32 mouse cellular contexts compared by ENCODE assay signal in genomic region chr5:10054621-10055364, GRCm38 (mm10).
A peak's percentile ranks its signal among the peaks of the same experiment; 100 is the strongest.
DNase-seq lines count a peak whose midpoint lies in the region; ATAC-seq lines count a peak whose summit lies in the region.
"Had no signal": no experiment of that assay in that cellular context is flagged by ENCODE, and none has a peak within 500 bp of the region (broad histone marks: within the 10 kb centered on the region; RNA-seq: fewer than 3 reads in every experiment).

No protein-coding gene starts in this region.

- H3K4me3 ChIP-seq in forebrain, embryonic 14.5 days (ENCODE audit: low read depth, low read length): no peak overlapping the region
- no peak overlapping the region for H3K4me3 ChIP-seq in forebrain, embryonic 11.5 days (ENCODE audit: low read depth, low read length)
- H3K4me3 ChIP-seq in midbrain, embryonic 14.5 days (replicated peaks; ENCODE audit: low read depth, low read length): no peak overlapping the region
- no peak overlapping the region for H3K4me3 ChIP-seq in midbrain, embryonic 16.5 days (ENCODE audit: low read depth, low read length)
- no peak overlapping the region for H3K4me3 ChIP-seq in embryonic facial prominence, embryonic 10.5 days
- H3K4me3 ChIP-seq: forebrain, embryonic 15.5 days; gastrocnemius, adult 2 months; heart, embryonic 12.5 days; kidney, embryonic 15.5 days; liver, embryonic 12.5 days; megakaryocyte, embryonic 14.5 days; neural tube, embryonic 15.5 days; stomach, embryonic 15.5 days had no signal

- no peaks in the 10 kb centered on the region for H3K4me1 ChIP-seq in forebrain, embryonic 14.5 days (ENCODE audit: control insufficient read depth, insufficient read depth, low read length)
- no peaks in the 10 kb centered on the region for H3K4me1 ChIP-seq in forebrain, embryonic 11.5 days (replicated peaks; ENCODE audit: control insufficient read depth, insufficient read depth, low read length)
- H3K4me1 ChIP-seq in midbrain, embryonic 14.5 days (ENCODE audit: control insufficient read depth, insufficient read depth, low read length): no peaks in the 10 kb centered on the region
- H3K4me1 ChIP-seq in midbrain, embryonic 16.5 days (ENCODE audit: control insufficient read depth, insufficient read depth, low read length): no peaks in the 10 kb centered on the region
- peaks cover 5% of the 10 kb centered on the region; the same call in 1 of the 2 replicates for H3K4me1 ChIP-seq in embryonic facial prominence, embryonic 10.5 days
- H3K4me1 ChIP-seq: forebrain, embryonic 15.5 days; heart, embryonic 12.5 days; kidney, embryonic 15.5 days; liver, embryonic 12.5 days; megakaryocyte, embryonic 14.5 days; neural tube, embryonic 15.5 days; stomach, embryonic 15.5 days had no signal

- H3K27me3 ChIP-seq in forebrain, embryonic 14.5 days (replicated peaks; ENCODE audit: control insufficient read depth, insufficient read depth, low read length): no peaks in the 10 kb centered on the region
- no peaks in the 10 kb centered on the region for H3K27me3 ChIP-seq in forebrain, embryonic 11.5 days (ENCODE audit: control insufficient read depth, insufficient read depth, low read length)
- no peaks in the 10 kb centered on the region for H3K27me3 ChIP-seq in midbrain, embryonic 14.5 days (ENCODE audit: control insufficient read depth, insufficient read depth, low read length)
- H3K27me3 ChIP-seq in midbrain, embryonic 16.5 days (ENCODE audit: control insufficient read depth, insufficient read depth, low read depth, low read length): no peaks in the 10 kb centered on the region
- no peaks in the 10 kb centered on the region for H3K27me3 ChIP-seq in embryonic facial prominence, embryonic 10.5 days (replicated peaks; ENCODE audit: low read depth, poor library complexity, severe bottlenecking)
- H3K27me3 ChIP-seq: forebrain, embryonic 15.5 days; heart, embryonic 12.5 days; kidney, embryonic 15.5 days; liver, embryonic 12.5 days; megakaryocyte, embryonic 14.5 days; neural tube, embryonic 15.5 days; stomach, embryonic 15.5 days had no signal

- no peaks in the 10 kb centered on the region for H3K9me3 ChIP-seq in forebrain, embryonic 14.5 days (replicated peaks; ENCODE audit: control insufficient read depth, low read length)
- no peaks in the 10 kb centered on the region for H3K9me3 ChIP-seq in forebrain, embryonic 11.5 days (ENCODE audit: control insufficient read depth, low read length)
- H3K9me3 ChIP-seq in midbrain, embryonic 14.5 days (ENCODE audit: control insufficient read depth, low read length): no peaks in the 10 kb centered on the region
- H3K9me3 ChIP-seq in midbrain, embryonic 16.5 days (replicated peaks; ENCODE audit: control insufficient read depth, low read length, poor library complexity, severe bottlenecking): no peaks in the 10 kb centered on the region
- H3K9me3 ChIP-seq in embryonic facial prominence, embryonic 10.5 days: no peaks in the 10 kb centered on the region
- H3K9me3 ChIP-seq: forebrain, embryonic 15.5 days; heart, embryonic 12.5 days; kidney, embryonic 15.5 days; liver, embryonic 12.5 days; megakaryocyte, embryonic 14.5 days; neural tube, embryonic 15.5 days; stomach, embryonic 15.5 days had no signal

- H3K9ac ChIP-seq in forebrain, embryonic 14.5 days (ENCODE audit: low read length): no peak overlapping the region
- no peak overlapping the region for H3K9ac ChIP-seq in forebrain, embryonic 11.5 days (ENCODE audit: low read length)
- H3K9ac ChIP-seq in midbrain, embryonic 14.5 days (replicated peaks; ENCODE audit: low read length): no peak overlapping the region
- no peak overlapping the region for H3K9ac ChIP-seq in midbrain, embryonic 16.5 days (ENCODE audit: low read depth, low read length)
- H3K9ac ChIP-seq: forebrain, embryonic 15.5 days; heart, embryonic 12.5 days; hindbrain, embryonic 14.5 days; kidney, embryonic 15.5 days; liver, embryonic 12.5 days; liver, postnatal 0 days; neural tube, embryonic 15.5 days; stomach, embryonic 15.5 days had no signal

- H3K4me2 ChIP-seq in forebrain, embryonic 14.5 days (ENCODE audit: low read length): no peak overlapping the region
- no peak overlapping the region for H3K4me2 ChIP-seq in forebrain, embryonic 11.5 days (ENCODE audit: low read depth, low read length, severe bottlenecking)
- no peak overlapping the region for H3K4me2 ChIP-seq in midbrain, embryonic 14.5 days (ENCODE audit: low read length)
- H3K4me2 ChIP-seq in midbrain, embryonic 16.5 days (ENCODE audit: low read length): no peak overlapping the region
- H3K4me2 ChIP-seq: forebrain, embryonic 15.5 days; heart, embryonic 12.5 days; hindbrain, embryonic 14.5 days; kidney, embryonic 15.5 days; liver, embryonic 12.5 days; neural tube, embryonic 15.5 days; stomach, embryonic 15.5 days had no signal

- no peak for ATAC-seq in forebrain, embryonic 14.5 days
- no peak for ATAC-seq in forebrain, embryonic 11.5 days (replicated peaks; ENCODE audit: low FRiP score)
- ATAC-seq in midbrain, embryonic 14.5 days (ENCODE audit: low FRiP score, low TSS enrichment): no peak
- no peak for ATAC-seq in midbrain, embryonic 16.5 days
- ATAC-seq: activated CD4-positive, CD25-positive, alpha-beta regulatory T cell, adult 4 months; CD4-positive, CD25-positive, alpha-beta regulatory T cell, adult 4 months; forebrain, embryonic 15.5 days; inflammation-experienced regulatory T-cells, adult 6 months; liver, embryonic 12.5 days; liver, postnatal 0 days had no signal

- no peak overlapping the region for H3K27ac ChIP-seq in forebrain, embryonic 14.5 days (ENCODE audit: low read depth, low read length)
- H3K27ac ChIP-seq in forebrain, embryonic 11.5 days (ENCODE audit: low read depth, low read length): no peak overlapping the region
- H3K27ac ChIP-seq in midbrain, embryonic 14.5 days (replicated peaks; ENCODE audit: low read depth, low read length): no peak overlapping the region
- no peak overlapping the region for H3K27ac ChIP-seq in midbrain, embryonic 16.5 days (ENCODE audit: low read length)
- H3K27ac ChIP-seq in embryonic facial prominence, embryonic 10.5 days (replicated peaks): no peak overlapping the region
- H3K27ac ChIP-seq: forebrain, embryonic 15.5 days; gastrocnemius, adult 2 months; hindbrain, embryonic 14.5 days; kidney, embryonic 15.5 days; liver, embryonic 12.5 days; neural tube, embryonic 15.5 days; stomach, embryonic 15.5 days had no signal

- DNase-seq in forebrain, embryonic 14.5 days (ENCODE audit: low spot score): peak; percentile 1
- no peak for DNase-seq in forebrain, embryonic 11.5 days (ENCODE audit: low spot score)
- DNase-seq in midbrain, embryonic 14.5 days: peak; percentile 18
- DNase-seq in embryonic facial prominence, embryonic 10.5 days (ENCODE audit: low spot score): peak; percentile 8
- DNase-seq in thymus, postnatal 0 days (ENCODE audit: low spot score): no peak
- DNase-seq in frontal cortex, postnatal 25 days (ENCODE audit: low spot score in 2 of 2): no peak
- DNase-seq: adrenal gland, adult 2 months; cerebellum, adult 8-10 months; cerebellum, postnatal 25 days; gastrocnemius, adult 2 months; gastrocnemius, postnatal 36 days; heart, adult 18-20 months; heart, postnatal 4 days; kidney, adult 11 months; layer of hippocampus, postnatal 36 days; left cerebral cortex, postnatal 4 days; liver, postnatal 0 days; lung, postnatal 36 days; right cerebral cortex, postnatal 25 days; thymus, postnatal 25 days had no signal

- no peaks in the 10 kb centered on the region for H3K36me3 ChIP-seq in forebrain, embryonic 14.5 days (ENCODE audit: control insufficient read depth, insufficient read depth, low read length)
- no peaks in the 10 kb centered on the region for H3K36me3 ChIP-seq in forebrain, embryonic 11.5 days (ENCODE audit: control insufficient read depth, insufficient read depth, low read length)
- H3K36me3 ChIP-seq in midbrain, embryonic 14.5 days (ENCODE audit: control insufficient read depth, insufficient read depth, low read length): no peaks in the 10 kb centered on the region
- no peaks in the 10 kb centered on the region for H3K36me3 ChIP-seq in midbrain, embryonic 16.5 days (ENCODE audit: control insufficient read depth, insufficient read depth, low read length)
- no peaks in the 10 kb centered on the region for H3K36me3 ChIP-seq in embryonic facial prominence, embryonic 10.5 days (replicated peaks)
- H3K36me3 ChIP-seq: forebrain, embryonic 15.5 days; heart, embryonic 12.5 days; kidney, embryonic 15.5 days; liver, embryonic 12.5 days; neural tube, embryonic 15.5 days; stomach, embryonic 15.5 days had no signal

- 70% methylated on average over 3 of the region's 3 CpGs for WGBS in forebrain, embryonic 14.5 days
- 75% methylated on average over 3 of the region's 3 CpGs for WGBS in forebrain, embryonic 11.5 days
- 43% methylated on average over 3 of the region's 3 CpGs for WGBS in midbrain, embryonic 14.5 days
- WGBS in midbrain, embryonic 16.5 days: 56% methylated on average over 3 of the region's 3 CpGs
- WGBS in embryonic facial prominence, embryonic 10.5 days: 75% methylated on average over 3 of the region's 3 CpGs

Comparison
In these comparisons a context has a peak if more than half of its experiments do, and no peak if none do; other contexts are left out.
1. DNase-seq: peak in forebrain, embryonic 14.5 days (single experiment), midbrain, embryonic 14.5 days (single experiment) and embryonic facial prominence, embryonic 10.5 days (single experiment); none in forebrain, embryonic 11.5 days (single experiment), thymus, postnatal 0 days (single experiment) and frontal cortex, postnatal 25 days (0 of 2).